Mouse (Mus musculus) adrenal gland (tissue): ENCODE data around the gene Ano10.

Source experiments
- intact Hi-C: fragments of 180-260 bp; cut with DNase I; formaldehyde crosslinking; loops from one replicate; pipeline ENCODE4 v1.15.1; 2025

The Ano10 gene

GRCm38 (mm10) chr9:122293865-122294241 is 370 bp downstream of the Ano10 start:
- intact Hi-C loops, result no loop called here

GRCm38 (mm10) chr9:122290192-122290591 is 4.0 kb downstream of the Ano10 start:
- intact Hi-C loops, result no loop called here

GRCm38 (mm10) chr9:122288416-122288815 is 5.8 kb downstream of the Ano10 start:
- intact Hi-C loops, result no loop called here

GRCm38 (mm10) chr9:122287526-122287925 is 6.7 kb downstream of the Ano10 start:
- intact Hi-C loops, result no loop called here

GRCm38 (mm10) chr9:122285833-122286310 is 8.4 kb downstream of the Ano10 start:
- intact Hi-C loops, result no loop called here

GRCm38 (mm10) chr9:122285146-122285832 is 8.9 kb downstream of the Ano10 start:
- intact Hi-C loops, result no loop called here

- intact Hi-C loops, result no loop called here
Measured at GRCm38 (mm10) chr9:122284696-122285095, 9.5 kb downstream of the Ano10 start.

GRCm38 (mm10) chr9:122281004-122281403 is 13.2 kb downstream of the Ano10 start:
- intact Hi-C loops, result no loop called here

GRCm38 (mm10) chr9:122276665-122277064 is 17.6 kb downstream of the Ano10 start:
- intact Hi-C loops, result no loop called here

- intact Hi-C loops, result no loop called here
Measured at GRCm38 (mm10) chr9:122276134-122276533, 18.1 kb downstream of the Ano10 start.

- intact Hi-C loops, result no loop called here
Measured at GRCm38 (mm10) chr9:122274346-122274745, 19.9 kb downstream of the Ano10 start.

GRCm38 (mm10) chr9:122273879-122274278 is 20.3 kb downstream of the Ano10 start:
- intact Hi-C loops, result no loop called here

- intact Hi-C loops, result no loop called here
Measured at GRCm38 (mm10) chr9:122271866-122272265, 22.4 kb downstream of the Ano10 start.

- intact Hi-C loops, result no loop called here
Measured at GRCm38 (mm10) chr9:122271318-122271717, 22.9 kb downstream of the Ano10 start.

- intact Hi-C loops, result no loop called here
Measured at GRCm38 (mm10) chr9:122270913-122271312, 23.3 kb downstream of the Ano10 start.

- intact Hi-C loops, result no loop called here
Measured at GRCm38 (mm10) chr9:122269256-122270041, 24.8 kb downstream of the Ano10 start.

GRCm38 (mm10) chr9:122265526-122266210 is 28.6 kb downstream of the Ano10 start:
- intact Hi-C loops, result no loop called here

- intact Hi-C loops, result no loop called here
Measured at GRCm38 (mm10) chr9:122263140-122263539, 31.1 kb downstream of the Ano10 start.

- intact Hi-C loops, result no loop called here
Measured at GRCm38 (mm10) chr9:122254386-122254785, 39.8 kb downstream of the Ano10 start.

- intact Hi-C loops, result no loop called here
Measured at GRCm38 (mm10) chr9:122252113-122252512, 42.1 kb downstream of the Ano10 start.

- intact Hi-C loops, result no loop called here
Measured at GRCm38 (mm10) chr9:122248168-122248567, 46.1 kb downstream of the Ano10 start.
